Mouse (Mus musculus) MEL (cell line): ENCODE results near the gene C3. TPM values are rescaled to one million over a fixed set of nuclear protein-coding genes. Genes with fewer than 3 reads are reported as not detected.

Experiments used
- DNase-seq: peaks from one replicate; pipeline ENCODE4 v3.0.0; 2011; ENCODE audit warnings: low read depth, low spot score
- H3K27ac ChIP-seq: 2 replicates; pipeline ENCODE4 v1.5.1; 2012; ENCODE audit warnings: low read depth, mild to moderate bottlenecking, control low read depth, low read length, moderate library complexity; ENCODE audit not compliant: control insufficient read depth
- H3K27me3 ChIP-seq, 2 experiments: fragments of 150-350 bp in 1 of 2; sonication (generic) in 1 of 2; 2 replicates each; pipeline ENCODE4 v1.6.1; 2012; ENCODE audit warnings: low read length in 2 of 2, mild to moderate bottlenecking in 2 of 2, improper control_type of control experiment in 1 of 2, moderate library complexity in 1 of 2; ENCODE audit not compliant: insufficient read depth in 2 of 2, control insufficient read depth in 1 of 2
- H3K36me3 ChIP-seq, 2 experiments: 2 replicates each; pipeline ENCODE4 v1.6.1; 2012 to 2014; ENCODE audit warnings: low read length in 2 of 2, improper control_type of control experiment in 1 of 2, inconsistent platforms in 1 of 2, mild to moderate bottlenecking in 1 of 2; ENCODE audit not compliant: insufficient read depth in 2 of 2, control insufficient read depth in 1 of 2
- H3K4me1 ChIP-seq, 2 experiments: fragments of 150-350 bp in 1 of 2; sonication (generic) in 1 of 2; 2 replicates each; pipeline ENCODE4 v1.6.1; 2012; ENCODE audit warnings: low read length in 2 of 2, improper control_type of control experiment in 1 of 2, mild to moderate bottlenecking in 1 of 2; ENCODE audit not compliant: insufficient read depth in 2 of 2, control insufficient read depth in 1 of 2
- H3K4me3 ChIP-seq, 2 experiments: fragments of 150-350 bp in 1 of 2; sonication (generic) in 1 of 2; 2 replicates each; pipeline ENCODE4 v1.5.1; 2012; ENCODE audit warnings: low read depth in 2 of 2, low read length in 2 of 2, mild to moderate bottlenecking in 2 of 2, moderate library complexity in 2 of 2, control low read depth in 1 of 2, improper control_type of control experiment in 1 of 2; ENCODE audit not compliant: control insufficient read depth in 1 of 2, insufficient read depth in 1 of 2
- H3K79me2 ChIP-seq: 2 replicates; pipeline ENCODE4 v1.6.1; 2012; ENCODE audit warnings: mild to moderate bottlenecking, low read length, moderate library complexity; ENCODE audit not compliant: control insufficient read depth, poor library complexity, insufficient read depth
- H3K9ac ChIP-seq: 2 replicates; pipeline ENCODE4 v1.6.1; 2012; ENCODE audit warnings: low read depth, mild to moderate bottlenecking, control low read depth, low read length, moderate library complexity; ENCODE audit not compliant: control insufficient read depth, poor library complexity, severe bottlenecking
- H3K9me3 ChIP-seq: fragments of 150-350 bp; sonication (generic); replicated peaks from 2 replicates; pipeline ENCODE4 v1.6.1; 2012; ENCODE audit warnings: mild to moderate bottlenecking, low read length, improper control_type of control experiment, moderate library complexity; ENCODE audit not compliant: insufficient read depth
- E2F4 ChIP-seq: IDR thresholded peaks from 2 replicates; pipeline ENCODE4 v1.6.1; 2011; ENCODE audit warnings: low read depth, low read length, improper control_type of control experiment, borderline replicate concordance
- ELF1 ChIP-seq: IDR thresholded peaks from 2 replicates; pipeline ENCODE4 v1.6.1; 2014; ENCODE audit warnings: low read depth, mild to moderate bottlenecking, inconsistent platforms, low read length, improper control_type of control experiment, moderate library complexity
- EP300 ChIP-seq, 2 experiments: IDR thresholded peaks; 2 replicates each; pipeline ENCODE4 v1.6.1; 2011; ENCODE audit warnings: improper control_type of control experiment in 2 of 2, low read length in 2 of 2, low read depth in 1 of 2, mild to moderate bottlenecking in 1 of 2
- ETS1 ChIP-seq: IDR thresholded peaks from 2 replicates; pipeline ENCODE4 v1.6.1; 2012; ENCODE audit warnings: low read depth, mild to moderate bottlenecking, inconsistent platforms, low read length, improper control_type of control experiment, moderate library complexity
- GABPA ChIP-seq: IDR thresholded peaks from 2 replicates; pipeline ENCODE4 v1.6.1; 2012; ENCODE audit warnings: low read depth, mild to moderate bottlenecking, inconsistent platforms, low read length, improper control_type of control experiment, moderate library complexity
- JUND ChIP-seq: IDR thresholded peaks from 2 replicates; pipeline ENCODE4 v1.6.1; 2011; ENCODE audit warnings: low read depth, mild to moderate bottlenecking, improper control_type of control experiment, low read length
- MAX ChIP-seq: IDR thresholded peaks from 2 replicates; pipeline ENCODE4 v1.6.1; 2011; ENCODE audit warnings: low read length, improper control_type of control experiment
- MAZ ChIP-seq: IDR thresholded peaks from 2 replicates; pipeline ENCODE4 v1.6.1; 2012; ENCODE audit warnings: low read depth, mild to moderate bottlenecking, inconsistent platforms, low read length, improper control_type of control experiment
- MXI1 ChIP-seq: IDR thresholded peaks from 2 replicates; pipeline ENCODE4 v1.6.1; 2011; ENCODE audit warnings: mild to moderate bottlenecking, low read depth, low read length, improper control_type of control experiment
- NRF1 ChIP-seq: IDR thresholded peaks from 2 replicates; pipeline ENCODE4 v1.6.1; 2014; ENCODE audit warnings: low read depth, mild to moderate bottlenecking, inconsistent platforms, low read length, improper control_type of control experiment, moderate library complexity; ENCODE audit not compliant: poor library complexity, insufficient read depth, severe bottlenecking
- RAD21 ChIP-seq: IDR thresholded peaks from 2 replicates; pipeline ENCODE4 v1.6.1; 2011; ENCODE audit warnings: mild to moderate bottlenecking, low read depth, low read length, improper control_type of control experiment
- RCOR1 ChIP-seq: IDR thresholded peaks from 2 replicates; pipeline ENCODE4 v1.6.1; 2012; ENCODE audit warnings: low read depth, mild to moderate bottlenecking, inconsistent platforms, low read length, improper control_type of control experiment
- SIN3A ChIP-seq: IDR thresholded peaks from 2 replicates; pipeline ENCODE4 v1.6.1; 2012; ENCODE audit warnings: low read length, improper control_type of control experiment, inconsistent platforms
- TBP ChIP-seq: IDR thresholded peaks from 2 replicates; pipeline ENCODE4 v1.8.0; 2011; ENCODE audit warnings: low read depth, low read length, improper control_type of control experiment
- UBTF ChIP-seq: IDR thresholded peaks from 2 replicates; pipeline ENCODE4 v1.6.1; 2012; ENCODE audit warnings: low read depth, mild to moderate bottlenecking, inconsistent platforms, low read length, improper control_type of control experiment, moderate library complexity, borderline replicate concordance; ENCODE audit not compliant: insufficient read depth
- ZC3H11A ChIP-seq: IDR thresholded peaks from 2 replicates; pipeline ENCODE4 v1.6.1; 2012; ENCODE audit warnings: low read depth, mild to moderate bottlenecking, inconsistent platforms, low read length, improper control_type of control experiment
- ZKSCAN1 ChIP-seq: IDR thresholded peaks from 2 replicates; pipeline ENCODE4 v1.6.1; 2012; ENCODE audit warnings: low read depth, mild to moderate bottlenecking, inconsistent platforms, low read length, improper control_type of control experiment, moderate library complexity
- polyA plus RNA-seq, 2 experiments: library from polyadenylated mRNA; stranded (reverse) in 1 of 2; unstranded in 1 of 2; fragments of >175 nt in 1 of 2; fragments of >200 nt in 1 of 2; gene quantifications; 2 replicates each; pipeline versions ENCODE4 v1.2.1 to v1.2.4; 2012; ENCODE audit warnings: low replicate concordance in 2 of 2, low read depth in 1 of 2; ENCODE audit not compliant: insufficient read length in 2 of 2, insufficient read depth in 1 of 2, missing spikeins in 1 of 2
- total RNA-seq: library from RNA; depleted of rRNA; stranded (reverse); fragments of 300-350 nt; gene quantifications from 2 replicates; pipeline ENCODE4 v1.2.3, GENCODE M21; 2012

Gene C3
- total and polyA plus RNA-seq, 3 experiments: 0.35 to 3.2 TPM; not detected in 1

GRCm38 (mm10) chr17:57274686-57275085, 46.8 kb upstream of the C3 start:
- Histone ChIP-seq H3K9ac (peak overlapping the region; percentile 60), H3K27ac (no peak overlapping the region), H3K79me2 (peaks cover 8% of the 10 kb centered on the region), H3K27me3 (no peaks in the 10 kb centered on the region), H3K36me3 (peaks cover 0 to 6% of the 10 kb centered on the region in 2 experiments; a peak in 2 of 4 replicates), H3K4me1 (peaks cover 1 to 21% of the 10 kb centered on the region in 2 experiments; a peak in 2 of 4 replicates), H3K4me3 (peak overlapping the region; percentile 68 to 81), H3K9me3 (no peaks in the 10 kb centered on the region)
- peak; percentile 34 for DNase-seq
- TF ChIP-seq MAZ (0 out of 2 replicates have a peak, but pooled peaks have one; percentile 1), ZKSCAN1 (no peak), MXI1 (0 out of 2 replicates have a peak, but pooled peaks have one; percentile 20), ETS1 (0 out of 2 replicates have a peak, but pooled peaks have one; percentile 1), EP300 (IDR thresholded peaks at IDR 0.05; ENCODE audit: low read depth in 1 of 2, low read length in 2 of 2) (no peak)

- H3K36me3 ChIP-seq: peaks cover 0 to 6% of the 10 kb centered on the region in 2 experiments; a peak in 2 of 4 replicates
- no peaks in the 10 kb centered on the region; the same call in 1 of the 2 replicates for H3K79me2 ChIP-seq
- DNase-seq: no peak
- H3K4me3 ChIP-seq: no peak overlapping the region
- H3K9me3 ChIP-seq: no peaks in the 10 kb centered on the region
- TF ChIP-seq GABPA (no peak), MAX (no peak), JUND (no peak), NRF1 (no peak), ELF1 (no peak), EP300 (IDR thresholded peaks at IDR 0.05; ENCODE audit: low read depth in 1 of 2, low read length in 2 of 2) (no peak), SIN3A (no peak), RCOR1 (no peak), RAD21 (no peak), TBP (no peak), ZC3H11A (no peak), E2F4 (no peak), UBTF (no peak)
- H3K27me3 ChIP-seq: no peaks in the 10 kb centered on the region
- H3K4me1 ChIP-seq: peaks cover 1 to 21% of the 10 kb centered on the region in 2 experiments; a peak in 2 of 4 replicates
- H3K9ac ChIP-seq: no peak overlapping the region
- H3K27ac ChIP-seq: no peak overlapping the region
Observed at GRCm38 (mm10) chr17:57273846-57274245, 45.9 kb upstream of the C3 start.
